Mouse (Mus musculus) liver, embryonic 11.5 days (tissue): ENCODE measurements at regions not wholly inside any gene's neighbourhood (a gene's known extent, or its start where the extent isn't known, plus 50 kb on each side); places are given as distances from the start of the nearest gene placed in this dataset.

Experiments used
- ATAC-seq: fragments of 200-750 bp; cut with Nextera tagmentation; replicated peaks from 2 replicates; pipeline ENCODE4 v1.8.0; 2017; ENCODE audit warnings: moderate number of reproducible peaks, mild to moderate bottlenecking, moderate TSS enrichment, moderate library complexity; ENCODE audit not compliant: low FRiP score
- DNase-seq: peaks from one replicate; pipeline ENCODE4 v3.0.0-alpha.2; 2017; ENCODE audit warnings: low spot score
- H3K27ac ChIP-seq: fragments of 300-500 bp; sonication (generic); 2 replicates; pipeline ENCODE4 v1.5.1; 2014; ENCODE audit warnings: mild to moderate bottlenecking, low read depth, low read length, control low read depth
- H3K27me3 ChIP-seq: fragments of 300-500 bp; sonication (generic); replicated peaks from 2 replicates; pipeline ENCODE4 v1.6.1; 2014; ENCODE audit warnings: low read length, mixed read lengths; ENCODE audit not compliant: control insufficient read depth, insufficient read depth
- H3K36me3 ChIP-seq: fragments of 300-500 bp; sonication (generic); 2 replicates; pipeline ENCODE4 v1.6.1; 2014; ENCODE audit warnings: mild to moderate bottlenecking, low read length, moderate library complexity, mixed read lengths; ENCODE audit not compliant: control insufficient read depth, insufficient read depth
- H3K4me1 ChIP-seq: fragments of 300-500 bp; sonication (generic); replicated peaks from 2 replicates; pipeline ENCODE4 v1.6.1; 2014; ENCODE audit warnings: low read length, mixed read lengths; ENCODE audit not compliant: control insufficient read depth, insufficient read depth
- H3K4me2 ChIP-seq: fragments of 300-500 bp; sonication (generic); 2 replicates; pipeline ENCODE4 v1.6.1; 2014; ENCODE audit warnings: mild to moderate bottlenecking, control low read depth, moderate library complexity
- H3K4me3 ChIP-seq: fragments of 300-500 bp; sonication (generic); 2 replicates; pipeline ENCODE4 v1.5.1; 2014; ENCODE audit warnings: low read depth, low read length, control low read depth
- H3K9ac ChIP-seq: fragments of 300-500 bp; sonication (generic); 2 replicates; pipeline ENCODE4 v1.6.1; 2014; ENCODE audit warnings: low read depth, low read length, control low read depth
- H3K9me3 ChIP-seq: fragments of 300-500 bp; sonication (generic); 2 replicates; pipeline ENCODE4 v1.6.1; 2016; ENCODE audit warnings: low read length, inconsistent platforms, mixed read lengths; ENCODE audit not compliant: control insufficient read depth
- WGBS: fragments of 180-500 bp; shearing (Covaris S2); extraction: QIAGEN DNeasy Blood & Tissue Kit; methylation state at CpG from one replicate; pipeline ENCODE4 v1.1.7; 2014; 5-methylcytosine and 5-hydroxymethylcytosine counted together

DNA sequence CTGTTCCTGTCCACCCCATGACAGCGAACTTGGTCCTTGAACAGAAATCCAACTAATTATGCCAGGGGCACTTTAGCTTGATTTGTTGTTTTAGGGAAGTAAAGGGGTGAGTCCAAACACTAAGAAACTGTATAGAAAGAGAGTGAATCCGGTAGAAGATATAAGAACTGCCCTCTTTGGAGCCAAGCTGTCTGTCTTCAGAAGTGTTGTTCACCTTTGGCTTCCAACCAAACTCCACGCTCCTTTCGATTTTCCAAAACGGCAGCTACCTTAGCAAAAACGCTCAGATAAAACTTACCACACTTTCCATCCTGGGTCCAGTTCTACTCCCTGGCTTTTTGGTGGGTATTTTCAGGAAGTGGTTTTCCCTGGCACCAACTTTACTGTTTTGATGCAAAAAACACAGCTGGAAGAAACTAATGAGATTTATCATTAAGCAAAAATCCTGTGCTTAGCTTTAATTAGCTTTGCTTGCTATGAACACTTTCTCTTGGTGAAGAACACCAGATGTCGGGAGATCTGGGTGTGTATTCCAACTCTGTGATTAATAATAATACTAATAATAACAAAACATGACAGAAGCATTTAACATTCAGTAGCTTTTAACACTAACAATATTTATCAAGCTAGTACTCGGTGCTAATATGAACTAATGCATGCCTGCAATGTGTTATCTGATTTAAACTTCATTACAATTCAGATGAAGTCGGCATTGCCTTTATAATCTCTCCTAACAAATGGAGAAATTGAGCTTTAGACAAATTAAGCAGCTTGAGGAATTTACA is 365.3 kb downstream of the Ets1 start:
- no peak for ATAC-seq
- Histone ChIP-seq H3K27me3 (no peaks in the 10 kb centered on the region), H3K27ac (no peak overlapping the region), H3K4me1 (no peaks in the 10 kb centered on the region), H3K36me3 (no peaks in the 10 kb centered on the region), H3K9ac (no peak overlapping the region), H3K4me3 (no peak overlapping the region), H3K9me3 (no peaks in the 10 kb centered on the region), H3K4me2 (no peak overlapping the region)
- DNase-seq = no peak
- 52% methylated on average over 9 of the region's 9 CpGs for WGBS

GRCm38 (mm10) chr9:33003880-33004279 is 367.9 kb downstream of the Ets1 start:
- no peaks in the 10 kb centered on the region for H3K27me3 ChIP-seq
- no peak overlapping the region for H3K9ac ChIP-seq
- H3K4me2 ChIP-seq = no peak overlapping the region
- DNase-seq (no peak), ATAC-seq (no peak)
- no peaks in the 10 kb centered on the region for H3K9me3 ChIP-seq
- WGBS = 84% methylated on average over 1 of the region's 1 CpGs
- no peak overlapping the region for H3K27ac ChIP-seq
- no peak overlapping the region for H3K4me3 ChIP-seq
- H3K36me3 ChIP-seq = no peaks in the 10 kb centered on the region
- H3K4me1 ChIP-seq = no peaks in the 10 kb centered on the region

DNA sequence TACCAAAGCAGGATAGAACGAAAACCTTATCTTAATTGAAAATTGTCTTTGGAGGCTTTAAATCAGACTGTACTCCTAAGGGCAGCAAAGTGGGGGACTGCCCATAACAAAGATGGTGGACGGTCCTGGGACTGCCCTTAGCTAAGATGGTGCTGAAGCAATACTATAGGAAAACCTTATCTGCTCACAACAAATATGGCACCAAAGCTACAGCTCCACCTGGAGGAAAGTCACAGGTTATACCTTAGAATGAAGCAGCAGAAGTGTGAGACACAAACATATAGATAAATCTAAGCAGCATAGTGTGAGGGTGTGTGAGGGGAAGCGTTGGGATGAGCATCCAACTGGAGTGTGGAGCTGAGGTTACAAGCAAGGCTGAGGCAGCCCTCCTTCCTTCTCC is 368.5 kb downstream of the Ets1 start:
- no peak overlapping the region for H3K9ac ChIP-seq
- 87% methylated on average over 3 of the region's 3 CpGs for WGBS
- ATAC-seq (no peak), DNase-seq (no peak)
- no peak overlapping the region for H3K4me2 ChIP-seq
- no peaks in the 10 kb centered on the region for H3K4me1 ChIP-seq
- no peaks in the 10 kb centered on the region for H3K27me3 ChIP-seq
- H3K4me3 ChIP-seq = no peak overlapping the region
- H3K9me3 ChIP-seq = no peaks in the 10 kb centered on the region
- no peaks in the 10 kb centered on the region for H3K36me3 ChIP-seq
- no peak overlapping the region for H3K27ac ChIP-seq

DNA sequence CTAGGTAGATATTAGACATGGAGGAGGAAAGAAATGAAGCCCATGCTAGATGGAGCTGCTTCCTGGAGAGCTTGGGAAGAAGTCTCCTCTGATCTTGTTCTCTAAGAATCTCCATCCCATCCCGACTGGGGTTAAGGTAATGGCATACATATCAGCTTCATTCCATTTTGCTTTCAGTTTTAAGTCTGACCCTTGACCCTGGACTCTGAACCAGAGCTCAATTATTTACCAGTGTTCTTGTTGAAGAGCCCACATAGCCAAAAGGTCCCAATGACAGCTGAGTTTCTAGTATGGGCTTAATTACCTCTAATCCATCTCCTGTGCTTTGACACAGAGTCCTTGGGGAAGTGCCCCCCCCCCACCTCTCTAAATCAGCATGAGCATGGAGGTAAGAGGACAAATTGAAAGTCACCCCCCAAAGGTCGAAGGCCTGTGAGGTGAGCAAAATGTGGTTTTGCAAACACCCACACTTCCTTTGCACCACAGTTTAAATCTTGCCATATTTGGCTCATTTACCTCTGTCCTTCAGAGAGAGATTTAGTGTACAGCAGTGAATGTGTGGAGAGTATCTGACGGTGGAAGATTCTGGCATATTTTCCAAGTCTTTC is 371.5 kb downstream of the Ets1 start:
- Histone ChIP-seq H3K4me2 (no peak overlapping the region), H3K4me3 (no peak overlapping the region), H3K9ac (no peak overlapping the region), H3K36me3 (no peaks in the 10 kb centered on the region), H3K27me3 (no peaks in the 10 kb centered on the region), H3K4me1 (no peaks in the 10 kb centered on the region), H3K9me3 (no peaks in the 10 kb centered on the region), H3K27ac (no peak overlapping the region)
- DNase-seq (no peak), ATAC-seq (no peak)
- WGBS = 60% methylated on average over 3 of the region's 3 CpGs

DNA sequence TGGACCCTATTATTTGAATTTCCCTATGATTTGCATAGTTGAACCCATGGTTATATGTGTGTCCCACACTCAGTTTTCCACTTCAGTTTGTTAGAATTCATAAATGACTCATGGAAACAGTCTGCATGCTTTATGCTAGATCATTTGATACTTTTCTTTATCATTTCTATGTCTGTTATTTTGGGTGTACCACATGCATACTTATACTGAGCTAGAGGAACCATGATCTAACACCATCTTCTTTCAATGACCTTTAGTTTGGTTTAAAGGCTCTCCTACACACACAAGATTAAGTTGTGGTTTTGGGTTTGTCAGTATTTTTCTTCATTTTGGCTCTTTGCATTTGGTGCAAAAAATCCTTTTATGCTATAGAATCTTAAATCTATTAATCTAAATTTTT is 375.2 kb downstream of the Ets1 start:
- H3K4me1 ChIP-seq = no peaks in the 10 kb centered on the region
- H3K4me3 ChIP-seq = no peak overlapping the region
- no peaks in the 10 kb centered on the region for H3K36me3 ChIP-seq
- H3K27ac ChIP-seq = no peak overlapping the region
- H3K9me3 ChIP-seq = no peaks in the 10 kb centered on the region
- H3K9ac ChIP-seq = no peak overlapping the region
- ATAC-seq (no peak), DNase-seq (no peak)
- H3K27me3 ChIP-seq = no peaks in the 10 kb centered on the region
- H3K4me2 ChIP-seq = no peak overlapping the region

DNA sequence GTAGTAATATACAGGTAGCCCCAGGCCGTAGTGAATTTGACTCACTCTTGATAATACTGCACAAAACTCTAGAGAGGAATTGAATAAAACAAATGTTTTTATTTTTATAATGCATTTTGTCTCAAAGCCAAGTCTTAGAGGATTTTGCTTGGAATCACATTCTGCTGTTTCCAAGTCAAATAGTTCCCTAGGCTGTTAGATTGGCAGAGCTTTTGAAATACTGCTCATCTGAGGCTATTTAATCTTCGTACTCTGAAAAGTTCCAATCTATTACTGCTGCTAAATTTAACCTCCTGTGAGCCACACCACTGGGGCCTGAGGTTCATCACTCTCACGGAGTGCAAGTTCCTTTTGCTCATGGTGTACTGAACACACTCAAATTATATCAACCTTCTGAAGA is 399.4 kb downstream of the Ets1 start:
- DNase-seq (no peak), ATAC-seq (no peak)
- no peak overlapping the region for H3K9ac ChIP-seq
- no peaks in the 10 kb centered on the region for H3K9me3 ChIP-seq
- no peak overlapping the region for H3K4me2 ChIP-seq
- 78% methylated on average over 3 of the region's 3 CpGs for WGBS
- no peak overlapping the region for H3K27ac ChIP-seq
- no peaks in the 10 kb centered on the region for H3K27me3 ChIP-seq
- no peaks in the 10 kb centered on the region for H3K4me1 ChIP-seq
- H3K36me3 ChIP-seq = no peaks in the 10 kb centered on the region
- H3K4me3 ChIP-seq = no peak overlapping the region

DNA sequence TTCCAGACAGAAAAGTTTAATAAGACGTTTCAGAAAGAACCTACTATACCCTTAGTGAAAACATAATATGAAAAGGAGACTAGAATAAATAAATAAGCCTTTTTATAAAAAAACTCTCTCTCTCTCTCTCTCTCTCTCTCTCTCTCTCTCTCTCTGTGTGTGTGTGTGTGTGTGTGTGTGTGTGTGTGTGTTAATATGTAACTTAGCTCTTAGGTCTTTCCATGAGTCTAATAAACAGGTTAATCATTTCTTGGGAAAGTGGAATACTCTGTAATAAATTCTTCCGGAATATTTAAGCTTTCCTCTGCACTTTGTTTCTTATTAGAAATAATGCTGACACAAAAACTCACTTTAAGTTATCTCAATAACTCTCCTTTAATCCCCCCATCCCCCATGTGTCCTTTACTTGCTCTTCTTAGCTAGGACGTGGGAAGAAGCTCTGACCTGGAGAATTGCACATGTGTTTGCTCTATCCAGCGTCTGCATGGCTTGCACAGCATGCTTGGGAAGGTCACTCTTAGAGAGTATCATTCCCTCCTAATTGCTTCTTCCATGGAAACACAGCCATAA is 403.3 kb downstream of the Ets1 start:
- Histone ChIP-seq H3K4me3 (no peak overlapping the region), H3K4me2 (no peak overlapping the region), H3K9me3 (no peaks in the 10 kb centered on the region), H3K36me3 (no peaks in the 10 kb centered on the region), H3K4me1 (no peaks in the 10 kb centered on the region), H3K27me3 (no peaks in the 10 kb centered on the region), H3K9ac (no peak overlapping the region), H3K27ac (no peak overlapping the region)
- DNase-seq (no peak), ATAC-seq (no peak)
- 61% methylated on average over 4 of the region's 4 CpGs for WGBS

DNA sequence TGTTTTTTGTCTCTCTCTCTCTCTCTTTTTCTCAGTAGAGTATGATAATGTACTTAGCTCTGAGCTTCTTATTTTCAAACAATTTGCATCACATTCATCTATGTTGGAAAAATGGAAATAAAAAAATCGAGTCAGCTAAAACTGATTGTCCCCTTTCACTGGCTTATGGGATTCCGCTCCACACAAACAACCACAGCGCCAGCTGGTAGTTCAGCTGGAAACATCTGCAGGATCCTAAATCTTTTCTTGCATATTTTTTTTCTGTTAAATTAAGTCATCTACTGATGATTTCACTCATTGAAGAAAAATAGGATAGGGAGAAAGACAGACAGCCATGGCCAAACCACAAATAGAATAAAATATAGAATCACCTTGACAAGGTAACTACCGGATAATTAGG is 414.8 kb downstream of the Ets1 start:
- Histone ChIP-seq H3K27ac (no peak overlapping the region), H3K9me3 (no peaks in the 10 kb centered on the region), H3K36me3 (no peaks in the 10 kb centered on the region), H3K9ac (no peak overlapping the region), H3K27me3 (no peaks in the 10 kb centered on the region), H3K4me2 (no peak overlapping the region), H3K4me3 (no peak overlapping the region), H3K4me1 (no peaks in the 10 kb centered on the region)
- WGBS = 83% methylated on average over 4 of the region's 4 CpGs
- DNase-seq = no peak
- ATAC-seq = no peak
